Mouse (Mus musculus): ENCODE measurements around the gene Sla2. TPM values are rescaled to one million over a fixed set of nuclear protein-coding genes. Genes with fewer than 3 reads are reported as not detected.

Sla2 gene
- total and polyA plus RNA-seq, 3 experiments: 0.33 TPM; not detected in 2

GRCm38 (mm10) chr2:156869554-156869953 is 17.4 kb downstream of the Sla2 start:
- WGBS: 80% methylated on average over 7 of the region's 7 CpGs
- H3K27ac ChIP-seq: no peak overlapping the region
- H3K27me3 ChIP-seq (ENCODE audit: control insufficient read depth, insufficient read depth, low read length): no peaks in the 10 kb centered on the region
- H3K36me3 ChIP-seq (ENCODE audit: control insufficient read depth, insufficient read depth, low read length): peaks cover 5% of the 10 kb centered on the region
- DNase-seq: no peak
- no peak for TF ChIP-seq POLR2A (IDR thresholded peaks at IDR 0.05; ENCODE audit: insufficient read depth, low read depth, low read length)
- no peak for TF ChIP-seq CTCF (IDR thresholded peaks at IDR 0.05)
- no peak for TF ChIP-seq EP300 (IDR thresholded peaks at IDR 0.05; ENCODE audit: insufficient read depth, low read depth, low read length)
- peaks cover 2% of the 10 kb centered on the region; the same call in 1 of the 2 replicates for H3K79me2 ChIP-seq (replicated peaks; ENCODE audit: control insufficient read depth, insufficient read depth, low read length)
- intact Hi-C loops (cut with DNase I): no loop called here
- H3K4me3 ChIP-seq: no peak overlapping the region
- H3K9ac ChIP-seq (ENCODE audit: low read depth, low read length): no peak overlapping the region
- H3K4me1 ChIP-seq (ENCODE audit: control insufficient read depth, insufficient read depth, low read length): peaks cover 9% of the 10 kb centered on the region

GRCm38 (mm10) chr2:156868994-156869393 is 18.0 kb downstream of the Sla2 start:
- Histone ChIP-seq H3K27ac (no peak overlapping the region), H3K4me1 (ENCODE audit: control insufficient read depth, insufficient read depth, low read length) (peaks cover 10% of the 10 kb centered on the region), H3K79me2 (replicated peaks; ENCODE audit: control insufficient read depth, insufficient read depth, low read length) (peaks cover 2% of the 10 kb centered on the region; the same call in 1 of the 2 replicates), H3K27me3 (ENCODE audit: control insufficient read depth, insufficient read depth, low read length) (no peaks in the 10 kb centered on the region), H3K4me3 (no peak overlapping the region), H3K36me3 (ENCODE audit: control insufficient read depth, insufficient read depth, low read length) (peaks cover 5% of the 10 kb centered on the region), H3K9ac (ENCODE audit: low read depth, low read length) (no peak overlapping the region)
- TF ChIP-seq EP300 (IDR thresholded peaks at IDR 0.05; ENCODE audit: insufficient read depth, low read depth, low read length): no peak
- TF ChIP-seq POLR2A (IDR thresholded peaks at IDR 0.05; ENCODE audit: insufficient read depth, low read depth, low read length): no peak
- no peak for TF ChIP-seq CTCF (IDR thresholded peaks at IDR 0.05)
- WGBS: 41% methylated on average over 8 of the region's 8 CpGs
- intact Hi-C loops (cut with DNase I): no loop called here
- DNase-seq: peak in 1 of 2 experiments; percentile 40

GRCm38 (mm10) chr2:156864481-156864880 is 22.5 kb downstream of the Sla2 start:
- H3K36me3 ChIP-seq (ENCODE audit: control insufficient read depth, insufficient read depth, low read length): peaks cover 3% of the 10 kb centered on the region
- H3K9ac ChIP-seq (ENCODE audit: low read depth, low read length): no peak overlapping the region
- peak overlapping the region; percentile 92 for H3K27ac ChIP-seq
- WGBS: 43% methylated on average over 3 of the region's 3 CpGs
- peaks cover 6% of the 10 kb centered on the region for H3K4me1 ChIP-seq (ENCODE audit: control insufficient read depth, insufficient read depth, low read length)
- no peaks in the 10 kb centered on the region for H3K27me3 ChIP-seq (ENCODE audit: control insufficient read depth, insufficient read depth, low read length)
- H3K4me3 ChIP-seq: no peak overlapping the region; the same call in 1 of the 2 replicates
- H3K79me2 ChIP-seq (replicated peaks; ENCODE audit: control insufficient read depth, insufficient read depth, low read length): peaks cover 4% of the 10 kb centered on the region
- no peak for DNase-seq
- intact Hi-C loops (cut with DNase I): loop anchor here (5.0 kb wide), 1 partner anchor 132 kb away; no protein-coding TSS in a partner anchor
- TF ChIP-seq POLR2A (IDR thresholded peaks at IDR 0.05; ENCODE audit: insufficient read depth, low read depth, low read length) (no peak), CTCF (IDR thresholded peaks at IDR 0.05) (no peak), EP300 (IDR thresholded peaks at IDR 0.05; ENCODE audit: insufficient read depth, low read depth, low read length) (no peak)

GRCm38 (mm10) chr2:156863487-156864160 is 23.4 kb downstream of the Sla2 start:
- no peak for TF ChIP-seq EP300 (IDR thresholded peaks at IDR 0.05; ENCODE audit: insufficient read depth, low read depth, low read length)
- 0 out of 2 replicates have a peak, but pooled peaks have one; percentile 21 for TF ChIP-seq POLR2A (IDR thresholded peaks at IDR 0.05; ENCODE audit: insufficient read depth, low read depth, low read length)
- TF ChIP-seq CTCF (IDR thresholded peaks at IDR 0.05): no peak
- no peaks in the 10 kb centered on the region for H3K27me3 ChIP-seq (ENCODE audit: control insufficient read depth, insufficient read depth, low read length)
- 2% methylated on average over 28 of the region's 28 CpGs for WGBS
- DNase-seq: peak; percentile 56 to 71
- peaks cover 4% of the 10 kb centered on the region for H3K79me2 ChIP-seq (replicated peaks; ENCODE audit: control insufficient read depth, insufficient read depth, low read length)
- H3K4me3 ChIP-seq: peak overlapping the region; percentile 92
- H3K27ac ChIP-seq: peak overlapping the region; percentile 92
- peaks cover 4% of the 10 kb centered on the region for H3K4me1 ChIP-seq (ENCODE audit: control insufficient read depth, insufficient read depth, low read length)
- H3K9ac ChIP-seq (ENCODE audit: low read depth, low read length): peak overlapping the region; percentile 98
- peaks cover 3% of the 10 kb centered on the region for H3K36me3 ChIP-seq (ENCODE audit: control insufficient read depth, insufficient read depth, low read length)
- intact Hi-C loops (cut with DNase I): loop anchor here (2.0 to 5.0 kb wide), 2 partner anchors 55 to 131 kb away; no protein-coding TSS in a partner anchor

- peak within 1 kb of the TSS; percentile 92 for H3K4me3 ChIP-seq
- peaks cover 5% of the 10 kb centered on the region for H3K4me1 ChIP-seq (ENCODE audit: control insufficient read depth, insufficient read depth, low read length)
- under 1% methylated on average over 98 of the region's 98 CpGs for WGBS
- 0 out of 2 replicates have a peak, but pooled peaks have one; percentile 51 for TF ChIP-seq EP300 (IDR thresholded peaks at IDR 0.05; ENCODE audit: insufficient read depth, low read depth, low read length)
- peak; percentile 80 for TF ChIP-seq CTCF (IDR thresholded peaks at IDR 0.05)
- TF ChIP-seq POLR2A (IDR thresholded peaks at IDR 0.05; ENCODE audit: insufficient read depth, low read depth, low read length): peak; percentile 72
- H3K9ac ChIP-seq (ENCODE audit: low read depth, low read length): peak within 1 kb of the TSS; percentile 98
- peak; percentile 99 for DNase-seq
- H3K79me2 ChIP-seq (replicated peaks; ENCODE audit: control insufficient read depth, insufficient read depth, low read length): peaks cover 4% of the 10 kb centered on the region
- H3K27me3 ChIP-seq (ENCODE audit: control insufficient read depth, insufficient read depth, low read length): no peaks in the 10 kb centered on the region
- intact Hi-C loops (cut with DNase I): loop anchor here (2.0 to 5.0 kb wide), 2 partner anchors 54 to 131 kb away; no protein-coding TSS in a partner anchor
- peaks cover 3% of the 10 kb centered on the region; the same call in 1 of the 2 replicates for H3K36me3 ChIP-seq (ENCODE audit: control insufficient read depth, insufficient read depth, low read length)
- peak within 1 kb of the TSS; percentile 92 for H3K27ac ChIP-seq
These were observed 24.1 kb downstream of the Sla2 start, which contains the start of gene Rab5if for GRCm38 (mm10) chr2:156862772-156863486. Gene Rab5if, plus strand, starts transcription at chr2:156863128.

Measured in heart, adult 2 months (tissue).